Mouse (Mus musculus): ENCODE measurements around the gene Fam171b.
A peak's percentile ranks its signal among the peaks of the same experiment; 100 is the strongest.

The Fam171b gene

DNA sequence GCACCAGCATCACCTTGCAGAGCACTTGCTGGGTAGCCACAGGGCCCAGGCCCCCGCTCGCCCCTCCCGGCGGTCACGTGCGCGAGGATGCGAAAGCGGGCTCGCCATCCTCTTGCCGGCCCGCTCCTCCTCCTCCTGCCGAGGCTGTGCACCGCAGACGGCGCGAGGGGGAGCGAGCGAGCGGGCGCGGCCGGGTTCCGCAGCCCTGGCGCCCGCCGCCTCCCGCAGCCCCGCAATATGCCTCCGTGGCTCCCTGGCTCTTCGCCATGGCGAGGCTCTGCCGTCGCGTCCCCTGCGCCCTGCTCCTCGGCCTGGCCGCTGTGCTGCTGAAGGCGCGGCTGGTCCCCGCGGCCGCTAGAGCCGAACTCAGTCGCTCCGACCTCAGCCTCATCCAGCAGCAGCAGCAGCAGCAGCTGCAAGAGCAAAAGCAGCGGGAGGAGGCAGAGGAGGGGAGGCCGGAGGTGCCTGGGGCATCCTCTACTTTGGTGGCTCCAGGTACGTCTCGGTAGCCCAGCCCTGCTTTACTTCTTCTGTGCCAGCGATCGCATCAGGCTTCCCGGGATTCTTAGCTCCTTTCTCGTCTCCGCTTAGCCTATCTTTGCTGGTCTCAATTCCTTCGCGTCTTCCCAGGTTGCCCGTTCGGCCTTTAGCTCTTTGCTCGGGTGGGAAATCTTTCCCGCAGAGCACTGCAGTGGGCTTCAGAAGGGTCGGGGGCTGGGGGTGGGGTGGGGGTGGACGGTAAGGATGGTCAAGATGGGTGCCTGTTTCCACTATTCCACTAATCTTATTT is at the start of gene Fam171b:
Gene Fam171b (plus strand): TSS at position 154 of the 790 bp plus-strand sequence.
- DNase-seq (ENCODE audit: low read depth): peak; percentile 30

DNA sequence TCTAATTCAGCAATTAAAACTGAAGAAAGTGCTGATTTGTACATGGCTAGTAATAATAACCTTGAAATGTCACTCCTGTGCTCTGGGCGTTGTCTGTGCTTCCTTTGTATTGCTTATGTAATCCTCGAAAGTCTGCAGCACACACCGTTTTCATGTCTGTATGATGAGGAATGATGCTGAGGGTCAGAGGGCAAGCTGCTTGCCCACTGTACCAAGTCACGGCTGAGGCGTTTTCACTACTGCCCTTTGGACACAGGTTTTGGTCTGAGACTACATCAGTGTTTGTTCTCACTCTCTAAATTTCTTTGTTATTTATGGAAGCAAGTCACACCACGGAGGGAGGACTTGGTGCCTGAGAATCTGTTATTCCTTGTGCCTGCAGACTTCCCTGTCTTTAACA is 46.4 kb upstream of the Fam171b start:
- DNase-seq (ENCODE audit: low read depth): no peak

DNA sequence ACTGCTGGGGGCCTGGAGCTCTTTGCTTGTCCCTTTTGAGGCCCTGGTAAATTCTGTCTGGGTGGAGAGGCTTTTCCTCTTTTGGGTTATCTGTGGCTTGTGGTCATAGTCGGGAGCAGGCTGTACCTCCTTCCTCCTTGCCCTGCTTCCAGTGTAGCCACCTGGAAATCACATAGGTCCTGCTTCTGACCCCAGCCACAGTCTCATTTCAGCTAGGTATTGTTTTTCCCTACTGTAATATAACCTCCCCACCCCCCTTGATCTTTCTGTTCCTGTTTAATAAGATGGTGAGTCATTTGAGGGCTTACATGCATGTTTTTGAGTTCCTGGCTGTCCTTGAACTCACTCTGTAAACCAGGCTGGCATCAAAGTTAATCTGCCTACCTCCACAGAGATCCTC is 45.6 kb upstream of the Fam171b start:
- no peak for DNase-seq (ENCODE audit: low read depth)

DNA sequence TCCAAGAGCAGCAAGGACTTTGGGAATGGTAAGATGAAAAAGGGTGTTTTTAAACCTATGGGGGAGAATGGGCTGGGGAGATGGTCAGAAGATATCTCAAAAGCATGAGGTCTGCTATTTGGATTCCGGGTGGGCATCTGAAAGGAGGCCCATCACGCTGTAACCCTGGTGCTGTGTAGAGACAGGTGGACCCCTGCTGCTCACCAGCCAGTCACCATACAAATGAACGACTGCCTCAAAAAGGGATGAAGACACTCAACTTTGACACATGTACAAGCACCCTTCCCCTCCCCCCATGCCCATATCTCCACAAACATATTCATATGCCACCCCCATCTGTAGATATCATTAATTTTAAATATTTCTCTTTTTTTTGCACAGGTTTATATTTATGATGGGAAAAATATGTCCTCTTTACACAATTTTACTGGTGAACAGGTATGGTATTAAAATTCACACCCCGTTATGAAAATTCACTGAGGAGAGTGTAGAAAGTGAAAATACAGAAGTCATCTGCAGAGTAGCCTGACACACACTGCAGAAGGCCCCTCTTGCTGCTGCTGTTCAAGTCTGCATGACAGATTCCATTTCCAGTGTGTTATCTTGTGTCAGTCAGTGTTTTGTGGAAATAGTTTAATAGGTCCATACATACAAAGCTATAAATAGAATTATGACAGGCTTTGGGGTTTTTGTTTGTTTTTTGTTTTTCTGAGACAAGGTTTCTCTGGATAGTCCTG is 44.0 kb upstream of the Fam171b start:
- DNase-seq (ENCODE audit: low read depth): no peak

DNA sequence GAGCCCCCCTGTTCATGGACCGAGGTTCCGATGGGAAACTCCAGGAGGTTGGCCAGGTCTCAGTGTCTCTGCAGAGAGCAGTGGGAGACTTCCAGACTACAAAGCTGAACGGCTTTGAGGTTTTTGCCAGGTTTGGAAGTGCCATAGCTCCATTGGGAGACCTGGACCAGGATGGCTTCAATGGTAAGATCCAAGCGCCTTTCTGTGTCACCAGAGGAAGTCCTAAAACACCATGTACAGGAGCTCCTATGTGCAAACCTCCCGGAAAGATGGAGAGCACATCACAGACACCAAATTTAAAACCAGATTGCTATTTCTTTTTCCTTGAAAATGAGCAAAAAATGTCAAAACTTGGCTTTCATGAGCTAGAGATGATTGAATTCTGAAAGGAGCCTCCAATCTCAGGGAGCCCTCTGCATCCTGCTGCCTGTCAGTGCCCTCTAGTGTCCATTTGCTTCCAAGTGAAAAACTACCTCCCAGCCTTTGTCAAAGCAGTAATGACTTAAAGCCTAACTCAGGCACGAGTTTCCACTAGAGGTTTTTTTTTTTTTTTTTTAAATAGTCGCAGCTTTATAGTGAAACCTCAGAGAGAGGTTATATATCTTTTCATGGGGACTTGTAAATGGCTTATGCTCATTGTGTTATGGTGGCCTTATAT is 41.2 kb upstream of the Fam171b start:
- DNase-seq (ENCODE audit: low read depth): peak; percentile 35

DNA sequence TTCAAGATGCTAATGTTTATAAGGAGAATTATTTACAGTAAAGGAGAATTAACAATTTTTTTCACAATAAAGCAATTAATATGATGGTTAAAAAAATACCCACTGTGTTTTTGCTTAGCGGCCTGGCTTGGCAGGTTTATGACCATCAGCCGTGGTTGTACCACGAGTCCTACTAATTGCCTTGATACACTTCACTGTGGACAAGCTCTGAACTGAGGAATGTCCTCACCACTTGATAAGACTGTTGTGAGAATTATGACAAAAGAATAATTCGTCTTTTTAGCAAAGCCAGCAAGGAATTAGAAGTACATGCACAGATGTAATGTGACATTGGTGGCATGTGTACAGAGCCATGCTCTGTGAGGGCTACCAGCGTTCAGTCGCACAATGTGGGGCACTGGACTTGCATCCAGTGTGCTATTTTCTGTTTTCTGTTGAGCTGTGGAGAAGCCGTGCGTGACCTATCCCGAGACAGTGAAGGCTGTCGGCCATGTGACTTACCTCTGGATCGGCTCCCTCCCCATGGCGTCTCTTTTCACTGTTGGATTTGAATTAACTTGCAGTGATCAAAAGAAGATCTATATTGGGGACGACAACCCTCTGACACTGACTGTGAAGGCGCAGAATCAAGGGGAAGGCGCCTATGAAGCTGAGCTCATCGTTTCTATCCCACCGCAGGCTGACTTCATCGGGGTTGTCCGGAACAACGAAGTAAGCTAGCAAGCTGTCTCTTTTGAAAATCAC is 20.9 kb upstream of the Fam171b start:
- no peak for DNase-seq (ENCODE audit: low read depth)

DNA sequence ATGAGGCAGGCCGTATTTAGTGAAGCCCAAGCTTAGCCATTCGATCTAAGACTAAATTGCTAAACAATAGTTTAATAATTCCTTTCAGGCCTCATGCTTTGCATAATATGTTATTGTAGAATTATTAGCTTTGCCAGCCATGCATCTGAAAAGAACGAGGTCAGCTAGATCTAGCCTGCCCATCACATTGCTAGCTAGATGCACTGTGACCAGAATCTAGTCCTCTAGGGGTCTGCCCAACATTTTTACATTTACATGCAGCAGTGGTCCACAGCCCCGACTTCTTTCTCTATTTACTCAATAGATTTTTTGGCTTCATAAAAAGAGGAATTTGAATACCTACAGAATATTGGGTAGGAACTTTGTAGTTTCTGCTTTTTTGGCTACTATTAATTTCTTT is 20.3 kb upstream of the Fam171b start:
- no peak for DNase-seq (ENCODE audit: low read depth)

DNA sequence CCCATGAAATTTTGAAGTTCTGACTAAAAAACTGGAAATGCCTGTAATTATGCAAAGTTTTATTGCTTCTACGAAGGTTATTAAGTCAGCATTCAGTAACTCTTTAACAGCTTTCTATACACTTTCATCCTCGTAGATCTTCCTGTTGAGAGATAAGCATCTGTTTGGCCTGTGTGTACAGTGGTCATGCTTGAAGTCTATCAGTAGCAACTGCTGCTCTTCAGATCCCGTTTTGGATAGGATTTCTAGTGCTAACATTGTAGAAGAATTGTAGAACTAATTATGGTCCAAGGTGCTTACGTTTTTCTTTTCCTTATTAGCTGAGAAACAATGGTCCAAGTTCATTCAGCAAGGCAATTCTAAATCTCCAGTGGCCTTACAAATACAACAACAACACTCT is 16.7 kb upstream of the Fam171b start:
- no peak for DNase-seq (ENCODE audit: low read depth)

DNA sequence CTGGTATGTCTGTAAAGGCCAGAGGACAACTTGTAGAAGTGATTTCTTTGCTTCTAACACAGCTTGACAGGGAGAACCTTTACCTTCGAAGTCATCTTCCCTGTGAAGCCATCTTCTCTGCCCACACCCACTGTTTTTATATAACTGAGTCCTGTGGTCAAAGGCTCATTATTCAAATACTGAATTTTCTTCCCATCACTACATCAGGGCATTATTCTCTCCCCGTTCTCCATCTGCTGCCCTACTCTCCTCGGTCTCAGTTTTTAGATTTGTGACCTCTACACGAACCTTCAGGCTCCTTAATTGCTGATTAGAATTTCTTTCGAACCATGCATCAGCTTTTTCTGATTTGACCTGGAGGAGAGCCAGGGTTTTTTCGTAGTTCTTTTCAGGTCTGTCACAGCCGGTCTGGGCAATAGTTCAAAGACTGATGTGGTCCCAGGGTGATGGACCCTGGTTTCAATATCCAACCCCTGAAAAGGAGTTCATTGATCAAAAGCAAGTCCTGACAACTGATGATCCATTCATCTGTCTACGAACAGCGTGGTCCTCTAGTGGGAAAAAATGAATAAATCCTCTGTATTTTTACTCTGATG is 14.4 kb upstream of the Fam171b start:
- DNase-seq (ENCODE audit: low read depth): no peak

DNA sequence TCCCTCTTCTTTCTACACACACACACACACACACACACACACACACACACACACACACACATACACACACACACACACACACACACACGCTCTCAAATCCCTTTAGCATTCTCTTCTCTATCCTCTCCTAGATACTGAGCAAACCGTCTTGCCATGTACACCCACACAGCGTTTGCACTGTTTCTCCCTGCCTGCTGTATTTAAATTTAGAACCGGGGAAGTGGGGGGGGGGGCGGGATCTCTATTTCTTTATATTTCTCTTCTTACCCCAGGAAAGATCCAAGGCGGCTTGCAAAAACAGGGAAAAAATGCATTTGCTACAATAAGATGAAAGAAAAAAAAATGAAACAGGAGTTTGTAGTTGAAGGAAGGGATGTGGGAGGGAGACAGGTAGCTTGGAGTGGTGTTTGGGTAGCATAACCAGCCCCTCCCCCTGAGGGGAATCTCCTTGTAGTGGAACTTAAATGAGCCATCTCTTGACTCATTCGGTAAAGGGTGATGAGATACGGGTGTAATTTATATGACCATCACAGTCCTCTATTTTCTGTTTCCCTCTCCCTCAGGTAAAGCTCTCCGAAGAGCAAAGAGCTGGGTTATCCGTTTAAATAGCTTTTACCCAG is 947 bp downstream of the Fam171b start:
- DNase-seq (ENCODE audit: low read depth): no peak

DNA sequence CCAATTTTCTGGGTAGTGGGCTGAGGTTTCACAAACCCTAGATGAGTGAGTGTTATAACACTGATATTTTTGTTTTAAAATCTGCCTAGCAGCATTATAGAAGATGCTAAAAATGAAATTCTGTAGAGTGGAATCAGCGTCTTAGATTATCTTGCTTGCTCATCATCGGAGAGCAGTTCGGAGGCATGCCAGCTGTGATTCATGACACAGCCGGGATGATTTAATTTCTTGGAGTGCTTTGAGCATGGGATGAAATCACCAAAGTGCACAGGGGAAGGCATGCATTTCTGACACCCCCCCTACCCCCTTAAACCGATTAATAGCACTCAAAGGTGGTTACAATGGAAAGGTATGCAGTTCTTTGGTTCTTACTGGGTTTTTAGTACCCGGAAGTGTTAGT is 1.6 kb downstream of the Fam171b start:
- no peak for DNase-seq (ENCODE audit: low read depth)

DNA sequence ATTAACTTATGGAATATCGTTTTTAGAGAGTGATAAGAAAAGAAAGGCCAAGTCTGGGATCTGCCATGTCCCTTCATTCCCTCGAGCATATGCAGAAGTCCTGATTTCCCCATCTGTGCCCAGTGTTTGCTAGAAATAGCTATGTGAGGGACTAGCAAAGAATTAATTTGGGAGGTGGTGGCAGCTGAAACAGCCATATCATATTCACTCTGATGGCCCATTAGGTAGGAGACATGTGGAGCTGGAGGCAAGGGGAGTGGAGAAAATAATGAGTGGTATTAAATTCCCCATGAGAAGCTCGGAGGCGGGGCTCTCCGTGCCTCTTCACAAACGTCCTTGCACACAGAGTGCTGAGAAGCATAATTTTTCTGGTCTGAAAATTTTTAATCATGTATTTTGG is 3.7 kb downstream of the Fam171b start:
- DNase-seq (ENCODE audit: low read depth): no peak

DNA sequence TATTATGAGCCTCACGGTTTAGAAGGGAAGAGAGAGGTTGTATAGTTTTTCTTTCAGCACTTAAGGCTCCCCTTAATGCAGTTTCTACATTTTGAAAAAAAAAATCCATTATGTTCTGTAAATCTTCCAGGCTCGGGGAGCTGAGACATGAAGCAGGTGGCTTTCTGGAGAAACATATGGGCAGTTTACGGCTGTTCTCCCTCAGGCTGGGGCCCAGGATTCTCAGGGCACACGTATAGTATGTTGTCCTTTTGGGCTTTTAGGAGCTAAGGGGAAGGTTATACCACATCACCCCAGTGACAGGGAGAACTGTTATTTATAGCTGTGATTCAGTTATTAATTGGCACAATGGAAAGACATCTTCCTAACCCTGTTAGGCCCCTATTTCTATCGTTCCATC is 12.7 kb downstream of the Fam171b start:
- DNase-seq (ENCODE audit: low read depth): no peak

DNA sequence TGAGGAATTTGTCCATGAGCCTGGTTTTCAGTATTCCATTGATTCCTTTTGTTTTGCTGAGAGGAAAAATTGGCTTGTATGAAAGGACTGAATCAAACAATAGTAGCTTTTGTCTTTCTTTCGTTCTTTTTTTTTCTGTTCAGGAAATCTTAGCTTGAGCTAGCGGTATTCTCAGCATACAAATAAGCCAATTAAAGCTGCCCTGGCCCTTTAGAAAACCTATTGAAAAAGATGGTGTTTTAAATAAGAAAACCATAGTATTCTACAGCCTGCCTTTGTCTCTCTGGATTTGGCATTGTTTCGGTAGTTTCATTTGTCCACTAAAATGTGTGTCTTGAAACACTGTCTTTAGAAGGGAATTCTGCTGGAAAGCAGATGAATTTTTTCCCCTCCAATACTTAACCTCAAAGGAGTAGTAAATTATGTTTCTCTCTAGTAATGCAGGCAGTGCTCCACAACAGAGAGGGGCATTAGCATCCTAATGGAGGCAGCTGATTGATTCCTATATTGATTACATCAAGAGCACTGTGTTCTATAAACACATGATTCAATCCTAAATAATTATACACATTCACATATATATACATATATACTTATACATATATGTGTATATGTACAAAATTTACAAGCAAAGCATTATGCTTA is 16.6 kb downstream of the Fam171b start:
- no peak for DNase-seq (ENCODE audit: low read depth)

DNA sequence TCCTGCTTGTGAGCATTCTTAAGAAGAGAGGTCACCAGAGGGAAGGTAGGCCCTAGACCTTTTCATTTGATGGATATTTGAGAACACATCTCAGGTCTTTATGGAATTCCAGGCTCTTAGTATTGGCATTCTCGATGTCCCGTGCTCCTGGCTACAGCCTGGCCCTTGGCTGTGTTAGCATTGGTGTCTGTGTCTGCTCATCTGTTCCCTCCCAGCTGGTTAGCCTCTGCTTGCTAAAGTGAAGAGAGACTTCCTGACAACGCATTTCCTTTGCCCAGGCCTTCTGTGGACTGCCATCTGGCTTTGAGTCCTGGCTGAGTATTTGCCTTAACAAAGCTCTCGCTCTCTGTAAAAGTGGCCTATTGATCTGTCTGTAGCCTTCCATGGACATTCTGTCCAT is 20.5 kb downstream of the Fam171b start:
- no peak for DNase-seq (ENCODE audit: low read depth)

DNA sequence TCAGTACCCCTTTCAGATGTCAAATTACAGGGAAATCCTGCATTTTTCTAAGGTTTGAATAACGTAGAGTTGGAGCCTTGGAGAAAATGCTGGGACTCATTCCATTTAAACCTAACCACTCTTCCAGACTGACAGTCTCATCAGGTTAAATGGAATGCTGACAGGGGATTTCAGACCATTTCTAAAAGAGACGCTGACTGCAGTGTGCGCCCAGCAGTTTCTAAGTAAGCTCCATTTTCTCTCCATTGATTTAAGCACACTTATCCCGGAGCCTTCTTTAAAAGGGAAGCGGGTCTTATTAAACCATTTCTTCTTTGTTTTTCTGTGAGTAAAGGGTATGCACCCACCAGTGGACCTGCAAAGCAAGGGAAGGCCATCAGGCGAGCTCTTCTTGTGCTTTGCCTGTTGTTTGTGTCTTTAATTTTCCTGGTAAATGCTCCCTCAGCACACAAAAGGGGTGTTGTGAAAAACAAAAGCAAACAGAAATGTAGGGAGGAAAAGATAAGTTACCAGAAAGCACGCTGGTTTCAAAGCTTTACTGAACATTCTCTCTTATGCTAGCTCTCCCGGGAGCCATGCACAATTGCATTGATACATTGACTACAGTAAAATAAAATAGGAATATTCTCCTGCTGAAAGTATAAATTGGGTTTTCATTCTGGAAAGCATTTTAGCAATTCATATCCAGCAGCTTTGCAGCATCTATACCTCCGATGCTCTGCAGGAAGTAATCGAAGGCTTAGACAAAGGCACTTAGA is 23.1 kb downstream of the Fam171b start:
- no peak for DNase-seq (ENCODE audit: low read depth)

DNA sequence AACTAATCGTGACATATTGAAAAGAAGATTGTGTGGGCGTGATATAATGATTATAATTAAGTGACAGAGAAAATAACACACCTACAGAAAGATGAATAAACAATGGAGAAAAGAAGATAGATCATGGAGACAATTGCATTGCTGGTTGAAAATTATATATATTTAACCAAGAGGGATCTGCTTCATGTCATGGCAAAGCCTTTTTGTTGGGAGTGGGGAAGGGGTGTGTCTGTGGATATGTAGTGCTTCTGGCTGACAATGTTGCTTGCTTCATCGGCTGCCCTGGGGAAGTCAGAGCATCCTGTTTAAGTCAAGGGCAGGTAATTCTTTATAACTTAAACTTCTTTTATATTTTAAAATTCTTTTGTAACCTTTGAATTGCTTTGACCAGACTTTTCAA is 36.1 kb downstream of the Fam171b start:
- no peak for DNase-seq (ENCODE audit: low read depth)

DNA sequence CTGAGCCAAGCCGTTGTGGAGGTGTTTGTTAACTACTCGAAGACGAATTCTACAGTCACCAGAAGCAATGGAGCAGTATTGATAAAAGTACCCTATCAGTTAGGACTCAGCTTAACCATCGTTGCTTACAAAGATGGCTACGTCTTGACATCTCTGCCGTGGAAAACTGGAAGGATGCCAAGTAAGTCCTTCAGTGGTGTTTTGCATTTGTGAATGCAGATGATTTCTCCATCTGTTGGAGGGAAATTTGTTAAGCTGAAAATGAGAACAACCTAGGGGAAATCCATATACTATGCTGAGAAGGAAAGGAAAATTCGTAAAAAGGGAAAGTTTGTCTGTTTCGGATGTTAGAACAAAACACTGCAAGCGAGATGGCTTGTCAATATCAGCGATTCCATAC is 41.0 kb downstream of the Fam171b start:
- DNase-seq (ENCODE audit: low read depth): no peak

DNA sequence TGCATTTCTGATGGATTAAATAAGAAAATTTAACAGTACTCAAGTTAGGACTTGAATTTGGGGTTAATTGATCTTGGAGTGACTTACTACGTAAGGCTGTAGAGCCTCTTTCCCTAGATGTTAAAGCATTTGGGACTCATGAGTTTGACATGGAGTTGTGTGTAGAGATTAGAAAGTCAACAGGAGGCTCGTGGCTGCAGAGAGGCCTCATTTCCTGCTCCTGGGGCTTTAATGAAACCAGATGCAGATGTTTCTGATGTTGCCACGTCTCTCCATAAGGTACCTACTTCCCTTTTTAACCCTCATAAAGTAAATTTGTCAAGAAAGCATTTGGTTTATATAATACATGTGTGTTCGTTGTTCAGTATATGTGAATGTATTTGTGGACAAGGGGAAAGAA is 43.8 kb downstream of the Fam171b start:
- peak; percentile 9 for DNase-seq (ENCODE audit: low read depth)

DNA sequence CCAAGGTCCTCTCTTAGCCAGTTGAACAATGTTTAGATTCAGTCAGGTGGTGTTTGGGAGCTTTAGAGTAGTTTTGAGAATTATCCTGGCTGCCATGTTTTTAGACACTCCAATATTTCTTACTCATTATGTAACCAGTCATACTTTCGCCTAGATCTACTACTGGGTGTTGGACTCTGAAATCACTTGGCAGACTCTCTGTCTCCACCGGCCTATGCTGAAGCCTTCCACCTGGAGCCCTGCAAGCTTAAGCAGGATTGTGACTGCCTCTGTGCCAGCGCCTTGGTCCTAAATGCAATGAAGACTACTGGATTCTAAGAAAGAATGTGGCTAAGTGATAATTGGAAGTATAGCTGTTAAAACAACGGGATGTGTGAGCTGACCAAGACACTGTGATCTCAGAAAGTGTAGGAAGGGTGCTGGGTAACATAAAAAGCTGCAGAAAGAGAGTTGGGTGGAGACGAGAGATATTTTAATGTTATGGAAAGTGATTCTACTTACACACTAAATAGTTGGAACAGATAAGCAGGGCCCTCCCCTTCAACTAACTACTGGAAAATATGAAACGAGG is 71.5 kb downstream of the Fam171b start:
- no peak for DNase-seq (ENCODE audit: low read depth)
